Mouse (Mus musculus) midbrain, postnatal 0 days (tissue): ENCODE measurements around the gene F11r. TPM values are rescaled to one million over a fixed set of nuclear protein-coding genes. Genes with fewer than 3 reads are reported as not detected.

Source experiments
- ATAC-seq: fragments of 200-750 bp; cut with Nextera tagmentation; 2 replicates; pipeline ENCODE4 v1.8.0; 2017; ENCODE audit warnings: moderate number of reproducible peaks, mild to moderate bottlenecking, moderate TSS enrichment, moderate library complexity; ENCODE audit not compliant: low FRiP score
- DNase-seq: peaks from one replicate; pipeline ENCODE4 v3.0.0-alpha.2; 2015; ENCODE audit warnings: low spot score
- H3K27ac ChIP-seq: fragments of 300-500 bp; sonication (generic); 2 replicates; pipeline ENCODE4 v1.5.1; 2014; ENCODE audit warnings: low read depth, mild to moderate bottlenecking, low read length, mixed read lengths
- H3K27me3 ChIP-seq: fragments of 300-500 bp; sonication (generic); 2 replicates; pipeline ENCODE4 v1.6.1; 2014; ENCODE audit warnings: low read length, control low read depth, mixed read lengths; ENCODE audit not compliant: insufficient read depth
- H3K36me3 ChIP-seq: fragments of 300-500 bp; sonication (generic); 2 replicates; pipeline ENCODE4 v1.6.1; 2014; ENCODE audit warnings: low read length, control low read depth, mixed read lengths; ENCODE audit not compliant: insufficient read depth
- H3K4me1 ChIP-seq: fragments of 300-500 bp; sonication (generic); 2 replicates; pipeline ENCODE4 v1.6.1; 2014; ENCODE audit warnings: mild to moderate bottlenecking, control low read depth, antibody characterized with exemption, low read length, mixed read lengths; ENCODE audit not compliant: insufficient read depth
- H3K4me2 ChIP-seq: fragments of 300-500 bp; sonication (generic); 2 replicates; pipeline ENCODE4 v1.6.1; 2014; ENCODE audit warnings: low read depth, mild to moderate bottlenecking, low read length, mixed read lengths; ENCODE audit not compliant: poor library complexity, severe bottlenecking
- H3K4me3 ChIP-seq: fragments of 300-500 bp; sonication (generic); 2 replicates; pipeline ENCODE4 v1.5.1; 2014; ENCODE audit warnings: low read depth, mild to moderate bottlenecking, low read length, moderate library complexity
- H3K9ac ChIP-seq: fragments of 300-500 bp; sonication (generic); replicated peaks from 2 replicates; pipeline ENCODE4 v1.6.1; 2014; ENCODE audit warnings: mild to moderate bottlenecking, low read length, moderate library complexity, mixed read lengths; ENCODE audit not compliant: poor library complexity, severe bottlenecking
- H3K9me3 ChIP-seq: fragments of 300-500 bp; sonication (generic); 2 replicates; pipeline ENCODE4 v1.6.1; 2016; ENCODE audit warnings: low read length, control low read depth
- CTCF ChIP-seq: IDR thresholded peaks from 2 replicates; pipeline ENCODE4 v1.5.1; 2016; ENCODE audit warnings: antibody characterized with exemption, mild to moderate bottlenecking
- WGBS: fragments of 180-500 bp; shearing (Covaris S2); extraction: QIAGEN DNeasy Blood & Tissue Kit; methylation state at CpG from one replicate; pipeline ENCODE4 v1.1.7; 2014; 5-methylcytosine and 5-hydroxymethylcytosine counted together
- polyA plus RNA-seq: library from polyadenylated mRNA; unstranded; fragments of >200 nt; fragmentation: Nextera tagmentation; extraction: Ambion mirVana; gene quantifications from 2 replicates; pipeline ENCODE4 v1.2.1, GENCODE M21; 2015
- total RNA-seq: library from RNA; depleted of rRNA; stranded (reverse); fragments of >200 nt; gene quantifications from 2 replicates; pipeline ENCODE4 v1.2.3, GENCODE M21; 2014

Gene F11r
- total and polyA plus RNA-seq, 2 experiments from 2014 or later: 8.9 to 9.2 TPM

- Histone ChIP-seq H3K4me1 (no peaks in the 10 kb centered on the region), H3K27ac (peak overlapping the region; percentile 92; the same call in 1 of the 2 replicates), H3K9me3 (no peaks in the 10 kb centered on the region), H3K4me2 (peak overlapping the region; percentile 41), H3K4me3 (no peak overlapping the region), H3K9ac (no peak overlapping the region), H3K27me3 (no peaks in the 10 kb centered on the region), H3K36me3 (no peaks in the 10 kb centered on the region)
- ATAC-seq: no peak
- DNase-seq: peak; percentile 70
- WGBS: 6% methylated on average over 5 of the region's 5 CpGs
- peak; percentile 80 for TF ChIP-seq CTCF
Observed at GRCm38 (mm10) chr1:171501636-171502080, 64.3 kb downstream of the F11r start.

- H3K9ac ChIP-seq: peak overlapping the region; percentile 72; the same call in 1 of the 2 replicates
- peak overlapping the region; percentile 92 for H3K27ac ChIP-seq
- 1% methylated on average over 14 of the region's 14 CpGs for WGBS
- no peaks in the 10 kb centered on the region for H3K4me1 ChIP-seq
- peak; percentile 76 for TF ChIP-seq CTCF
- no peaks in the 10 kb centered on the region for H3K9me3 ChIP-seq
- peak overlapping the region; percentile 65; the same call in 1 of the 2 replicates for H3K4me3 ChIP-seq
- peak overlapping the region; percentile 73 for H3K4me2 ChIP-seq
- no peaks in the 10 kb centered on the region for H3K27me3 ChIP-seq
- ATAC-seq: peak; percentile 89
- DNase-seq: peak; percentile 91
- H3K36me3 ChIP-seq: no peaks in the 10 kb centered on the region
Observed at GRCm38 (mm10) chr1:171502388-171503249, 65.3 kb downstream of the F11r start.

GRCm38 (mm10) chr1:171503250-171503591 lies 65.9 kb downstream of the F11r start, which contains the start of gene Alyref2:
TSS of gene Alyref2 (plus strand) at chr1:171503478.
- Histone ChIP-seq H3K4me2 (peak within 1 kb of the TSS; percentile 73), H3K36me3 (no peaks in the 10 kb centered on the region), H3K27me3 (no peaks in the 10 kb centered on the region), H3K27ac (peak within 1 kb of the TSS; percentile 92), H3K9me3 (no peaks in the 10 kb centered on the region), H3K4me1 (no peaks in the 10 kb centered on the region), H3K4me3 (peak within 1 kb of the TSS; percentile 65), H3K9ac (peak within 1 kb of the TSS; percentile 72)
- DNase-seq (peak; percentile 96), ATAC-seq (peak; percentile 88)
- TF ChIP-seq CTCF: peak; percentile 92
- under 1% methylated on average over 19 of the region's 19 CpGs for whole genome bisulfite sequencing

GRCm38 (mm10) chr1:171503592-171504291 lies 66.4 kb downstream of the F11r start:
- H3K27me3 ChIP-seq: no peaks in the 10 kb centered on the region
- no peaks in the 10 kb centered on the region for H3K4me1 ChIP-seq
- H3K27ac ChIP-seq: peak overlapping the region; percentile 92
- ATAC-seq: peak; percentile 53
- H3K36me3 ChIP-seq: no peaks in the 10 kb centered on the region
- H3K9ac ChIP-seq: peak overlapping the region; percentile 72
- H3K4me3 ChIP-seq: peak overlapping the region; percentile 65
- no peaks in the 10 kb centered on the region for H3K9me3 ChIP-seq
- peak overlapping the region; percentile 73 for H3K4me2 ChIP-seq
- under 1% methylated on average over 53 of the region's 53 CpGs for WGBS
- no peak for TF ChIP-seq CTCF
- DNase-seq: peak; percentile 71

DNA sequence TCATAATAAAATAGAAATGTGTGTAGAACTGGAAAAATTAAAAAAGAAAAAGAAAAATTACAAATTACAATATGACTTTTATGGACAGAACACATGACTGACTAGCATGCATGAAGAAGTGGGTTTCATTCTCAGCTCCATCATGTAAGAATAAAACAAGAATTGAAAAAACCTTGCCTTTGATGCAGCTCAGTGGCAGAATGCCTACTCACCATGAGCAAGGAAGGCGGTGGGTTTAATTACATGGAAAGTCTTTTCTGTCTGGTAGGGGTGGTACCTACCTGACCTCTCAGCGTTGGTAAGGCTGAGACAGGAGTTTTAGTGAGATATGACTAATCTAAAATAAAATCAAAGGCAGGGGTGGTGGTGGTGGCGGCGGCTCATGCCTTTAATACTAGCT lies 67.3 kb downstream of the F11r start:
- Histone ChIP-seq H3K27me3 (no peaks in the 10 kb centered on the region), H3K9ac (no peak overlapping the region), H3K27ac (no peak overlapping the region), H3K36me3 (no peaks in the 10 kb centered on the region), H3K4me1 (no peaks in the 10 kb centered on the region), H3K4me3 (peak overlapping the region; percentile 65), H3K4me2 (peak overlapping the region; percentile 73), H3K9me3 (no peaks in the 10 kb centered on the region)
- ATAC-seq (no peak), DNase-seq (peak; percentile 4)
- 64% methylated on average over 4 of the region's 4 CpGs for WGBS
- no peak for TF ChIP-seq CTCF
